Mouse (Mus musculus) T-helper 1 cell (primary cell): ENCODE measurements around the gene Acss2.

Experiments used
- in situ Hi-C: fragments of 300-600 bp; cut with MboI, MseI; formaldehyde crosslinking; loops from one replicate; pipeline ENCODE4 v1.15.1; 2025; ENCODE audit warnings: high pct_unique_total_duplicates

Acss2 gene

GRCm38 (mm10) chr2:155627030-155627738, 109.4 kb downstream of the Acss2 start:
- in situ Hi-C loops, result no loop called here

DNA sequence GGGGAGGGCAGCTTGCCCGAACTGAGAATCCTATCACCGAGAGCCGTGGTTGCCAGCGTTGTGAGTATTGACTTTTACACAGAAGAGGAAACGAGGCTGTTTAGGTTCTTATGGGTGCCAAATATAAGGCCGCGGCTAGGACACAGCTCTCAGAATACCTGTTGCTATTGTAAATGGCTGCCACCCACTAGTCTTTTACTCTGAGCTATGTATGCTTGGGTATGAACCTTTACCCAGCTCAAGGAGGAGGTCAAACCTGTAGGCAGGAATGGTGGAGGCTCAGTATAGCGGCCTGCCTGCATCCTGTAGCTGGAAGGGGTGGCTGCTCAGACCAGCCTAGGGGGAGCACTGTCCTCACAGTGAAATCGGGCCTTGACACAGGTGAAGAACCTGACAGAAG, 110.4 kb downstream of the Acss2 start:
- in situ Hi-C loops, result no loop called here

- in situ Hi-C loops, result no loop called here
Measured at GRCm38 (mm10) chr2:155628519-155628918, 110.8 kb downstream of the Acss2 start.

- in situ Hi-C loops, result no loop called here
Measured at GRCm38 (mm10) chr2:155629231-155629661, 111.5 kb downstream of the Acss2 start.

- in situ Hi-C loops, result no loop called here
Measured at GRCm38 (mm10) chr2:155630153-155630552, 112.4 kb downstream of the Acss2 start.

DNA sequence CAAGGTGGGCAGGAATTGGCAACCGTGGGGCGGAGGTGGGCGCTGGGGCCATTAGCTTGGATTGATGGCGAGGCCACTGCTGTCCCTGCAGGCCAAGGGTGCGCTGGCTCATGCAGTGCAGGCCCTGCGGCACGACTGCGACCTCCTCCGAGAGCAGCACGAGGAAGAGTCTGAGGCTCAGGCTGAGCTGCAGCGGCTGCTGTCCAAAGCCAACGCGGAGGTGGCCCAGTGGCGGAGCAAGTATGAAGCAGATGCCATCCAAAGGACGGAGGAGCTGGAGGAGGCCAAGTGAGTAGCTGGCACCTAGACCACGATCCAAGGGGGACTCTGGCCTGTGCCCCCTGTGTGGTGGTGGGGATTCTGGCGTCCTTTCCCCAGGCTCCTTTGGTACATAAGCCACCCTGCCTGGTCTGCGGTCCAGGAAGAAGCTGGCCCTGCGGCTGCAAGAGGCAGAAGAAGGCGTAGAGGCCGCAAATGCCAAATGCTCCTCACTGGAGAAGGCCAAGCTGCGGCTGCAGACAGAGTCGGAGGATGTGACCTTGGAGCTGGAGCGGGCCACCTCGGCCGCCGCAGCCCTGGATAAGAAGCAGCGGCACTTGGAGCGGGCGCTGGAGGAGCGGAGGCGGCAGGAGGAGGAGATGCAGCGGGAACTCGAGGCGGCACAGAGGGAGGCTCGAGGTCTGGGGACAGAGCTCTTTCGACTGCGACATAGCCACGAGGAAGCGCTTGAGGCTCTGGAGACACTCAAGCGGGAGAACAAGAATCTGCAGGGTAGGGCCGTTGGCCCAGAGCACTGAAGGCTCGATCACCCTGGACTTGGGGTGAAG, 113.1 kb downstream of the Acss2 start:
- in situ Hi-C loops, result no loop called here

GRCm38 (mm10) chr2:155632138-155632936, 114.6 kb downstream of the Acss2 start:
- in situ Hi-C loops, result no loop called here

GRCm38 (mm10) chr2:155633121-155633520, 115.4 kb downstream of the Acss2 start:
- in situ Hi-C loops, result no loop called here

GRCm38 (mm10) chr2:155633731-155634130, 116.0 kb downstream of the Acss2 start:
- in situ Hi-C loops, result no loop called here

GRCm38 (mm10) chr2:155634562-155634961, 116.8 kb downstream of the Acss2 start:
- in situ Hi-C loops, result no loop called here
